Mouse (Mus musculus): Measurements from ENCODE around the gene Krt31. TPM values are rescaled to one million over a fixed set of nuclear protein-coding genes. Genes with fewer than 3 reads are reported as not detected.

Gene Krt31
- not detected for total RNA-seq (2023)

GRCm38 (mm10) chr11:100050451-100050850 is at the start of gene Krt31:
Gene Krt31 (minus strand): TSS chr11:100050551.

GRCm38 (mm10) chr11:100096141-100096540 is 45.8 kb upstream of the Krt31 start, which contains the start of gene Krt35:
Gene Krt35 (minus strand): TSS chr11:100096241.

GRCm38 (mm10) chr11:100087861-100088260 is 37.5 kb upstream of the Krt31 start, which contains the start of gene Krt32:
Gene Krt32 (minus strand): TSS chr11:100088226.

GRCm38 (mm10) chr11:100041454-100041853 is 8.9 kb downstream of the Krt31 start, which contains the start of gene Krt34:
Gene Krt34 (minus strand): TSS chr11:100041554.

GRCm38 (mm10) chr11:100029768-100030167 is 20.6 kb downstream of the Krt31 start, which contains the start of gene Krt33b:
Gene Krt33b (minus strand): TSS chr11:100029868.

GRCm38 (mm10) chr11:100016112-100016511 is 34.2 kb downstream of the Krt31 start, which contains the start of gene Krt33a:
Gene Krt33a (minus strand): TSS chr11:100016212.

Other genes starting within 250 kb of the Krt31 start
- gene Gm11554, start 246.1 kb downstream of the Krt31 start, total RNA-seq (2023) = not detected
- not detected for gene Krtap4-13, start 240.7 kb downstream of the Krt31 start, total RNA-seq (2023)
- not detected for gene Gm11564, start 234.9 kb downstream of the Krt31 start, total RNA-seq (2023)
- not detected for gene 2300003K06Rik, start 212.5 kb downstream of the Krt31 start, total RNA-seq (2023)
- not detected for gene Krtap4-16, start 198.9 kb downstream of the Krt31 start, total RNA-seq (2023)
- gene Gm11568, start 192.6 kb downstream of the Krt31 start, total RNA-seq (2023) = not detected
- not detected for gene Gm11559, start 186.1 kb downstream of the Krt31 start, total RNA-seq (2023)
- gene Krtap9-1, start 177.2 kb downstream of the Krt31 start, total RNA-seq (2023) = not detected
- not detected for gene Gm11567, start 171.4 kb downstream of the Krt31 start, total RNA-seq (2023)
- not detected for gene Krtap31-1, start 142.6 kb downstream of the Krt31 start, total RNA-seq (2023)
- not detected for gene Gm11565, start 135.8 kb downstream of the Krt31 start, total RNA-seq (2023)
- not detected for gene Krtap31-2, start 114.3 kb downstream of the Krt31 start, total RNA-seq (2023)
- not detected for gene Krtap9-5, start 102.1 kb downstream of the Krt31 start, total RNA-seq (2023)
- gene Krtap29-1, start 71.5 kb downstream of the Krt31 start, total RNA-seq (2023) = not detected
- gene Krtap16-1, start 64.0 kb downstream of the Krt31 start, total RNA-seq (2023) = not detected
- not detected for gene Krtap17-1, start 56.6 kb downstream of the Krt31 start, total RNA-seq (2023)
- not detected for gene Krt33a, start 34.3 kb downstream of the Krt31 start, total RNA-seq (2023)
- not detected for gene Krt33b, start 20.7 kb downstream of the Krt31 start, total RNA-seq (2023)
- gene Krt34, start 9.0 kb downstream of the Krt31 start, total RNA-seq (2023) = not detected
- not detected for gene Krt32, start 37.7 kb upstream of the Krt31 start, total RNA-seq (2023)
- not detected for gene Krt35, start 45.7 kb upstream of the Krt31 start, total RNA-seq (2023)
- gene Krt36, start 55.1 kb upstream of the Krt31 start, total RNA-seq (2023) = not detected
- not detected for gene Krt13, start 71.0 kb upstream of the Krt31 start, total RNA-seq (2023)
- not detected for gene Krt15, start 85.4 kb upstream of the Krt31 start, total RNA-seq (2023)
- gene Krt19, start 98.1 kb upstream of the Krt31 start, total RNA-seq (2023) = 1 to 10 TPM in 1 of 2 experiments, under 1 TPM in 1; 0.55 to 1.7 TPM
- not detected for gene Krt9, start 142.7 kb upstream of the Krt31 start, total RNA-seq (2023)
- not detected for gene Krt14, start 157.0 kb upstream of the Krt31 start, total RNA-seq (2023)
- gene Krt16, start 198.4 kb upstream of the Krt31 start, total RNA-seq (2023) = not detected
- not detected for gene Krt17, start 210.5 kb upstream of the Krt31 start, total RNA-seq (2023)
- gene Krt42, start 219.3 kb upstream of the Krt31 start, total RNA-seq (2023) = not detected

All from monocyte, adult 59 days (primary cell).